Mouse (Mus musculus) embryonic fibroblast, embryonic 13.5 days (primary cell): ENCODE measurements around the gene Sppl2c. TPM values are rescaled to one million over a fixed set of nuclear protein-coding genes. Genes with fewer than 3 reads are reported as not detected.
"Not testable (repeated sequence)": the region's sequence is repeated elsewhere in the genome, so short reads cannot be mapped to it uniquely, and the experiment has no call there.

Source experiments
- H3K27ac ChIP-seq: 2 replicates; pipeline ENCODE4 v1.5.1; 2012; ENCODE audit warnings: low read length, control low read depth, inconsistent platforms; ENCODE audit not compliant: insufficient read depth
- H3K4me1 ChIP-seq: 2 replicates; pipeline ENCODE4 v1.6.1; 2011; ENCODE audit warnings: low read length; ENCODE audit not compliant: control insufficient read depth, insufficient read depth
- H3K4me3 ChIP-seq: 2 replicates; pipeline ENCODE4 v1.5.1; 2011; ENCODE audit warnings: mild to moderate bottlenecking, control low read depth, low read length; ENCODE audit not compliant: insufficient read depth
- CTCF ChIP-seq: IDR thresholded peaks from 2 replicates; pipeline ENCODE4 v1.5.1; 2011; ENCODE audit warnings: mild to moderate bottlenecking, control low read depth, low read length, moderate library complexity, borderline replicate concordance; ENCODE audit not compliant: insufficient read depth
- POLR2A ChIP-seq: IDR thresholded peaks from 2 replicates; pipeline ENCODE4 v1.6.1; 2011; ENCODE audit warnings: low read depth, mild to moderate bottlenecking, control low read depth, low read length, moderate library complexity
- polyA plus RNA-seq: library from polyadenylated mRNA; stranded (reverse); fragments of >200 nt; gene quantifications from 2 replicates; pipeline ENCODE4 v1.2.4, GENCODE M21; 2011; ENCODE audit warnings: low read depth; ENCODE audit not compliant: missing spikeins, insufficient read length

Sppl2c gene
- polyA plus RNA-seq, 1 experiment = not detected

DNA sequence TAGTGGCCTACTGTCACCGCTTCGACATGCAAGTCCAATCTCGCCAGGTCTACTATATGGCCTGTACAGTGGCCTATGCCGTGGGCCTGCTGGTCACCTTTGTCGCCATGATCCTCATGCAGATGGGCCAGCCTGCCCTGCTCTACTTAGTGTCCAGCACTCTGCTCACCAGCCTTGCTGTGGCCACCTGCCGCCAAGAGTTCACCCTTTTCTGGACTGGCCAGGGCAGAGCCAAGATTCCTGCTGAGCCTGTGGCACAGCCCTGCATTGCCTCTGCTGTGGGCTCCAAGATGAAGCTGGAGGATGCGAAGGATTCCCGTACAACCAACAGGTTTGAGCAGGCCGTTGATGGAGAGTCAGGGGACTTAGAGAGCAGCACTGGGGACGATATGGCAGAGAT lies 1.6 kb downstream of the Sppl2c start:
- Histone ChIP-seq H3K4me3 (no peak overlapping the region), H3K4me1 (no peaks in the 10 kb centered on the region), H3K27ac (no peak overlapping the region)
- no peak for TF ChIP-seq CTCF
- TF ChIP-seq POLR2A = no peak

GRCm38 (mm10) chr11:104190008-104190407 lies 3.9 kb downstream of the Sppl2c start:
- Histone ChIP-seq H3K4me3 (no peak overlapping the region), H3K27ac (no peak overlapping the region), H3K4me1 (no peaks in the 10 kb centered on the region)
- TF ChIP-seq CTCF (no peak), POLR2A (no peak)

DNA sequence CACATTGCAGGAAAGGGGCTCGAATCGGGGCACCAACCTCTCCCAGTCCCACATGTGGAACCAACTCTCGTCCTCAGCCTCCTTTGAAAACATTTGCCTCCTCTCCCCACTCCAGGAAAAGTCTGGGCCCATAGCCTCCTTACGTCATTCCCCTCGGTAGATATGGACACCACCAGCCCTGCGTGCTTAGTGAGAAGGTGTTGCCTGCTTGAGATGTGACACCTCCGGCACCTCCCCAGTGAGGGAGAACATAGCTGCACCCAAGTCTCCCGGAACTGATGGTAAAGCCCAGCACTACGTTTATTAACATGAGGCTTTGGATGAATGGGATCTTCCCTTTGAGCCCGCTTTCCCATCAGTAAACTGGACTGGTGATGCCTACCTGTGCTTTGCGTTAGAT lies 9.3 kb downstream of the Sppl2c start:
- Histone ChIP-seq H3K27ac (no peak overlapping the region), H3K4me1 (no peaks in the 10 kb centered on the region), H3K4me3 (no peak overlapping the region)
- TF ChIP-seq CTCF (no peak), POLR2A (no peak)

DNA sequence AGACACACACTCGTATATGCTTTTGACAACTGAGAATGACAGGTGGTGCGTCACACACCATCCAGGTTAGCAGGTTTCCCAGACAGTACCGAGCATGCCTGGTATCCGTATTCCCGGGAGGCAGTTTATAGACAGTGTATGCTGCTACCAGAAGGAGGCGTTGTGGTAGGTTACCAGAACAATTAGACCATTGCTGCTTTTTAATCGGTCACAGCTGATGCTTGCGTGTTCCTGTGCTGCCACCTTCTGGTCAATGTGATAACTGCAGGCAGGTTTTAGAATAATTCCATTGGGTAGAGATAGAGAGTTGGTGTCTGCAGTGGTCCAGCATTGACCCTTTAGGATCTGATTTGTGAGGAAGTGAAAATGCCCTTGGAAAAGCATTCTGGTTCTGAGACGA lies 9.7 kb downstream of the Sppl2c start:
- TF ChIP-seq CTCF (peak; percentile 75; the same call in 1 of the 2 replicates), POLR2A (no peak)
- Histone ChIP-seq H3K27ac (no peak overlapping the region), H3K4me1 (no peaks in the 10 kb centered on the region), H3K4me3 (no peak overlapping the region)

GRCm38 (mm10) chr11:104197861-104198260 lies 11.7 kb downstream of the Sppl2c start:
- H3K4me1 ChIP-seq = no peaks in the 10 kb centered on the region
- TF ChIP-seq POLR2A (no peak), CTCF (no peak)

DNA sequence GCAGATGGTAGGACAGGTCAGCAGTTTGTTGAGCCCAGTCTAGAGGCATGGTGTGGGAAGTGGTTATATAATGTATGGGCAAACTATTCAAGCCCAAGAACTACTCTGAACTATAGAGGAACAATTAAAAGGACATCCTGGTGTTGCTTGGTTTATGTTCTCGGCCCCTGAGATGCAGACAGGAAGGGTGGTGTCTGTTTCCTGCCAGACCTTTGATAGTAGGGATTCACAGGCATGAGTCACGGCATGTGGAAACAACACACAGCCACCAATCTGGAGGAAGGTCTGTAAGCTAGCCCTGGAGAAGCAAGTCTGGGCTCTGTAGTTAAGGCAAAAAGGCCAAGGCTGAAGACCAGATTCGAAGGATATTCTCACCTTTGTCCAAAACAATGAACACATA lies 17.1 kb downstream of the Sppl2c start:
- H3K4me1 ChIP-seq = no peaks in the 10 kb centered on the region
- H3K27ac ChIP-seq = no peak overlapping the region
- no peak for TF ChIP-seq POLR2A
- H3K4me3 ChIP-seq = no peak overlapping the region

More at GRCm38 (mm10) chr11:104197861-104198260, 11.7 kb downstream of the Sppl2c start:
- no peak overlapping the region for H3K27ac ChIP-seq
- no peak overlapping the region for H3K4me3 ChIP-seq

DNA sequence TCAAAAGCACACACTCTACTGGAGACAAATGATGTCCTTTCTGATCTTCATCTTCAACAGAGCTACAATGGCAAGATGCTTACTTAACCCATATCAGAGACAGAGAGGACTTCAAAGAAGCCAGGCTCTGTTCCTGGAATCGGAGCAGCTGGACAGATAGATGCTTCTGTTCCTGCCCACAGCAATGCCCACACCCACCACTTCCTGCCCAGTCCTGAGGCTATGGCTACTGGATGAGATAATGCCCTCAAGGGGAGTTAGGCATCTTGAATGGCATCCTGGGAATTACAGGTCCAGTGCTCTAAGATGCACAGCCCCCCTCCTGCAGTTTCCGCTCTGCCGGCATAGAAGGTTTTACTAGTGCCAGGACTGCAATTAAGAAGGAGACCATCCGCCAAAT lies 20.4 kb downstream of the Sppl2c start:
- TF ChIP-seq CTCF (no peak), POLR2A (no peak)
- no peak overlapping the region for H3K27ac ChIP-seq
- H3K4me1 ChIP-seq = no peaks in the 10 kb centered on the region
- H3K4me3 ChIP-seq = no peak overlapping the region

- Histone ChIP-seq H3K4me1 (no peaks in the 10 kb centered on the region), H3K27ac (no peak overlapping the region), H3K4me3 (no peak overlapping the region)
- TF ChIP-seq CTCF (no peak), POLR2A (no peak)
Measured at GRCm38 (mm10) chr11:104209041-104209440, 22.9 kb downstream of the Sppl2c start.

DNA sequence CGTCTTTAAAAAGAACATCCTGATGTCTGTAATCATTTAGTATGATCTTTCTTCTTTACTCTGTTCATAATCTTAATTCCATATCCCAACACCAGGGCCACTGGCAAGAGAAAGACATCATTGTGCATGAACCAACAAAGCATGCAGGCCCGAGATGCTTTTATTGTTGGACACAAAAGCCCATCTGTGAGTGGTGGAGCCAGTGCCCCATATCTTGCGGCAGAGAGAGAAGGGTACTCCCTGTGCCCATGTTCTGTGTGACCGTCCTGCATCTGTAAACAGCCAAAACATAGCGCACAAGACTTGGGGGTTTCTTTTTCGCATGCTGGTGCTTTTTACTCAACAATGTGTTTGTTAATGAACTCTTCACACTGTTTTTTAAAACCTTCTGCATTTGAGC lies 25.1 kb downstream of the Sppl2c start:
- Histone ChIP-seq H3K27ac (no peak overlapping the region), H3K4me1 (no peaks in the 10 kb centered on the region), H3K4me3 (no peak overlapping the region)
- TF ChIP-seq POLR2A (no peak), CTCF (no peak)

DNA sequence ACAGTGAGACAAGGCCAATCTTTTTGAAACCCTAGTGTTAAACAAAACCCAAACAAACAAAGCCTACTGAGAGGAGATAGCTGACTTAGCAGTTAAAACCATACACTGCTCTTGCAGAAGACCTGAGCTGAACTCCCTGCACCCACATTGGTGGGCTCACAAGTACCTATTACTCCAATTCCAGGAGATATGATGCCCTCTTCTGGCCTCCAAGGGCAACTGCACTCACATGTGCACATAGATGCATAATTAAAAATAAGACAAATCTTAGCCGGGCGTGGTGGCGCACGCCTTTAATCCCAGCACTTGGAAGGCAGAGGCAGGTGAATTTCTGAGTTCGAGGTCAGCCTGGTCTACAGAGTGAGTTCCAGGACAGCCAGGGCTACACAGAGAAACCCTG lies 28.0 kb downstream of the Sppl2c start:
- not testable (repeated sequence) for H3K27ac ChIP-seq, H3K4me3 ChIP-seq, H3K4me1 ChIP-seq

GRCm38 (mm10) chr11:104218075-104218474 lies 31.9 kb downstream of the Sppl2c start:
- TF ChIP-seq POLR2A = no peak
- H3K4me3 ChIP-seq = no peak overlapping the region
- no peak overlapping the region for H3K27ac ChIP-seq
- no peaks in the 10 kb centered on the region for H3K4me1 ChIP-seq
